Mouse (Mus musculus) limb, embryonic 11.5 days (tissue): Measurements from ENCODE around the gene Ccm2l. TPM values are rescaled to one million over a fixed set of nuclear protein-coding genes. Genes with fewer than 3 reads are reported as not detected.

ENCODE experiments used
- ATAC-seq: fragments of 200-750 bp; cut with Nextera tagmentation; 2 replicates; pipeline ENCODE4 v1.8.0; 2017; ENCODE audit warnings: low read depth; ENCODE audit not compliant: insufficient number of reproducible peaks, low FRiP score, low TSS enrichment
- DNase-seq: peaks from one replicate; pipeline ENCODE4 v3.0.0-alpha.2; 2015; ENCODE audit warnings: low spot score
- H3K27ac ChIP-seq: fragments of 300-500 bp; sonication (generic); replicated peaks from 2 replicates; pipeline ENCODE4 v1.5.1; 2014; ENCODE audit warnings: low read depth, mild to moderate bottlenecking, low read length
- H3K27me3 ChIP-seq: fragments of 300-500 bp; sonication (generic); 2 replicates; pipeline ENCODE4 v1.6.1; 2014; ENCODE audit warnings: mild to moderate bottlenecking, low read length, mixed read lengths; ENCODE audit not compliant: control insufficient read depth, insufficient read depth
- H3K36me3 ChIP-seq: fragments of 300-500 bp; sonication (generic); 2 replicates; pipeline ENCODE4 v1.6.1; 2014; ENCODE audit warnings: mild to moderate bottlenecking, low read length, moderate library complexity, mixed read lengths; ENCODE audit not compliant: control insufficient read depth, insufficient read depth
- H3K4me1 ChIP-seq: fragments of 300-500 bp; sonication (generic); 2 replicates; pipeline ENCODE4 v1.6.1; 2014; ENCODE audit warnings: low read length, mixed read lengths; ENCODE audit not compliant: control insufficient read depth, insufficient read depth
- H3K4me2 ChIP-seq: fragments of 300-500 bp; sonication (generic); 2 replicates; pipeline ENCODE4 v1.6.1; 2014; ENCODE audit warnings: low read depth, mild to moderate bottlenecking, moderate library complexity; ENCODE audit not compliant: severe bottlenecking
- H3K4me3 ChIP-seq: fragments of 300-500 bp; sonication (generic); 2 replicates; pipeline ENCODE4 v1.5.1; 2014; ENCODE audit warnings: low read depth, low read length
- H3K9ac ChIP-seq: fragments of 300-500 bp; sonication (generic); 2 replicates; pipeline ENCODE4 v1.6.1; 2014; ENCODE audit warnings: mild to moderate bottlenecking, low read length
- H3K9me3 ChIP-seq: fragments of 300-500 bp; sonication (generic); 2 replicates; pipeline ENCODE4 v1.6.1; 2016; ENCODE audit warnings: low read length; ENCODE audit not compliant: control insufficient read depth
- WGBS: fragments of 180-500 bp; shearing (Covaris S2); extraction: QIAGEN DNeasy Blood & Tissue Kit; methylation state at CpG from one replicate; pipeline ENCODE4 v1.1.7; 2014; 5-methylcytosine and 5-hydroxymethylcytosine counted together
- polyA plus RNA-seq: library from polyadenylated mRNA; unstranded; fragments of >200 nt; fragmentation: Nextera tagmentation; extraction: Ambion mirVana; gene quantifications from 2 replicates; pipeline ENCODE4 v1.2.1, GENCODE M21; 2014

Ccm2l gene
- polyA plus RNA-seq, 1 experiment from 2014 or later = 1.4 TPM

GRCm38 (mm10) chr2:153031126-153032082 lies 34.4 kb upstream of the Ccm2l start, which contains the start of gene Xkr7:
Gene Xkr7 (plus strand): TSS chr2:153031852.
- H3K27me3 ChIP-seq = peaks cover 40% of the 10 kb centered on the region
- no peak; the same call in 1 of the 2 replicates for ATAC-seq
- H3K4me1 ChIP-seq = peaks cover 5% of the 10 kb centered on the region; the same call in 1 of the 2 replicates
- peak within 1 kb of the TSS; percentile 73 for H3K4me2 ChIP-seq
- H3K4me3 ChIP-seq = peak within 1 kb of the TSS; percentile 24
- H3K9ac ChIP-seq = no peak within 1 kb of the TSS
- H3K27ac ChIP-seq = no peak within 1 kb of the TSS
- no peak for DNase-seq
- H3K36me3 ChIP-seq = no peaks in the 10 kb centered on the region
- H3K9me3 ChIP-seq = no peaks in the 10 kb centered on the region
- 3% methylated on average over 28 of the region's 54 CpGs for WGBS

- H3K9me3 ChIP-seq = no peaks in the 10 kb centered on the region
- no peak overlapping the region for H3K27ac ChIP-seq
- H3K27me3 ChIP-seq = peaks cover 40% of the 10 kb centered on the region
- H3K4me1 ChIP-seq = peaks cover 5% of the 10 kb centered on the region; the same call in 1 of the 2 replicates
- no peak overlapping the region for H3K9ac ChIP-seq
- DNase-seq (peak; percentile 98), ATAC-seq (peak; percentile 54)
- peak overlapping the region; percentile 73 for H3K4me2 ChIP-seq
- H3K4me3 ChIP-seq = peak overlapping the region; percentile 24; the same call in 1 of the 2 replicates
- 2% methylated on average over 44 of the region's 58 CpGs for WGBS
- no peaks in the 10 kb centered on the region for H3K36me3 ChIP-seq
Measured at GRCm38 (mm10) chr2:153032083-153032842, 33.5 kb upstream of the Ccm2l start.

GRCm38 (mm10) chr2:153032973-153033372 lies 32.8 kb upstream of the Ccm2l start:
- Histone ChIP-seq H3K27ac (no peak overlapping the region), H3K9ac (no peak overlapping the region), H3K4me1 (peaks cover 5% of the 10 kb centered on the region; the same call in 1 of the 2 replicates), H3K9me3 (no peaks in the 10 kb centered on the region), H3K4me2 (no peak overlapping the region), H3K36me3 (no peaks in the 10 kb centered on the region), H3K4me3 (no peak overlapping the region), H3K27me3 (peaks cover 40% of the 10 kb centered on the region)
- 21% methylated on average over 4 of the region's 4 CpGs for WGBS
- no peak for DNase-seq
- ATAC-seq = no peak

- H3K4me1 ChIP-seq = peaks cover 5% of the 10 kb centered on the region; the same call in 1 of the 2 replicates
- H3K27me3 ChIP-seq = peaks cover 40% of the 10 kb centered on the region
- no peak overlapping the region for H3K27ac ChIP-seq
- DNase-seq (no peak), ATAC-seq (no peak)
- H3K9ac ChIP-seq = no peak overlapping the region
- no peak overlapping the region for H3K4me2 ChIP-seq
- no peaks in the 10 kb centered on the region for H3K9me3 ChIP-seq
- no peaks in the 10 kb centered on the region for H3K36me3 ChIP-seq
- no peak overlapping the region for H3K4me3 ChIP-seq
- WGBS = 71% methylated on average over 5 of the region's 5 CpGs
Measured at GRCm38 (mm10) chr2:153033545-153034230, 32.1 kb upstream of the Ccm2l start.

- H3K36me3 ChIP-seq = no peaks in the 10 kb centered on the region
- ATAC-seq (no peak), DNase-seq (no peak)
- no peak overlapping the region for H3K4me3 ChIP-seq
- no peak overlapping the region for H3K9ac ChIP-seq
- 16% methylated on average over 2 of the region's 2 CpGs for WGBS
- H3K27ac ChIP-seq = no peak overlapping the region
- peaks cover 19% of the 10 kb centered on the region for H3K27me3 ChIP-seq
- no peaks in the 10 kb centered on the region for H3K9me3 ChIP-seq
- H3K4me2 ChIP-seq = no peak overlapping the region
- peaks cover 2% of the 10 kb centered on the region; the same call in 1 of the 2 replicates for H3K4me1 ChIP-seq
Measured at GRCm38 (mm10) chr2:153036690-153037089, 29.1 kb upstream of the Ccm2l start.

- no peaks in the 10 kb centered on the region for H3K9me3 ChIP-seq
- no peaks in the 10 kb centered on the region for H3K4me1 ChIP-seq
- H3K4me2 ChIP-seq = no peak overlapping the region
- no peak overlapping the region for H3K27ac ChIP-seq
- H3K27me3 ChIP-seq = no peaks in the 10 kb centered on the region
- no peak for ATAC-seq
- H3K4me3 ChIP-seq = no peak overlapping the region
- H3K36me3 ChIP-seq = no peaks in the 10 kb centered on the region
- no peak for DNase-seq
- no peak overlapping the region for H3K9ac ChIP-seq
- WGBS = 59% methylated on average over 3 of the region's 3 CpGs
Measured at GRCm38 (mm10) chr2:153043886-153044285, 21.9 kb upstream of the Ccm2l start.

GRCm38 (mm10) chr2:153045884-153046299 lies 19.9 kb upstream of the Ccm2l start:
- Histone ChIP-seq H3K4me2 (no peak overlapping the region), H3K9ac (no peak overlapping the region), H3K27me3 (no peaks in the 10 kb centered on the region), H3K9me3 (no peaks in the 10 kb centered on the region), H3K4me3 (no peak overlapping the region), H3K27ac (no peak overlapping the region), H3K36me3 (no peaks in the 10 kb centered on the region), H3K4me1 (no peaks in the 10 kb centered on the region)
- no peak for DNase-seq
- no peak for ATAC-seq
- WGBS = 46% methylated on average over 8 of the region's 8 CpGs
